In genomic region chr4:109406486-109407175, GRCm38 (mm10) we compare ENCODE assay signal across 8 mouse cellular contexts. TPM values are rescaled to one million over a fixed set of nuclear protein-coding genes. Genes with fewer than 3 reads are reported as not detected.
A peak's percentile ranks its signal among the peaks of the same experiment; 100 is the strongest.
DNase-seq lines count a peak whose midpoint lies in the region; ATAC-seq and TF ChIP-seq lines count a peak whose summit lies in the region.

Ttc39a (plus strand) TSS chr4:109406623.

- peak within 1 kb of the TSS; percentile 99 for H3K4me2 ChIP-seq in liver, postnatal 0 days (ENCODE audit: low read depth, low read length)
- peak within 1 kb of the TSS; percentile 98 for H3K4me2 ChIP-seq in neural tube, embryonic 14.5 days (ENCODE audit: low read depth, low read length)

- no peaks in the 10 kb centered on the region for H3K36me3 ChIP-seq in spleen, adult 2 months (ENCODE audit: control insufficient read depth, insufficient read depth, low read length)
- peaks cover 8% of the 10 kb centered on the region; the same call in 1 of the 2 replicates for H3K36me3 ChIP-seq in liver, postnatal 0 days (replicated peaks; ENCODE audit: insufficient read depth, low read length)
- H3K36me3 ChIP-seq in neural tube, embryonic 14.5 days (ENCODE audit: control insufficient read depth, insufficient read depth, low read length): no peaks in the 10 kb centered on the region

- H3K9ac ChIP-seq in liver, postnatal 0 days (replicated peaks): peak within 1 kb of the TSS; percentile 82
- H3K9ac ChIP-seq in neural tube, embryonic 14.5 days (replicated peaks; ENCODE audit: low read depth, low read length): peak within 1 kb of the TSS; percentile 78

- H3K9me3 ChIP-seq in liver, postnatal 0 days (ENCODE audit: low read length): no peaks in the 10 kb centered on the region
- H3K9me3 ChIP-seq in neural tube, embryonic 14.5 days (ENCODE audit: control insufficient read depth, low read length): no peaks in the 10 kb centered on the region

- H3K4me3 ChIP-seq in spleen, adult 2 months (ENCODE audit: extremely low read depth, insufficient read depth, insufficient read length): peak within 1 kb of the TSS; percentile 41
- H3K4me3 ChIP-seq in cortical plate, adult 2 months (ENCODE audit: insufficient read depth, low read length): peak within 1 kb of the TSS; percentile 44
- H3K4me3 ChIP-seq in liver, postnatal 0 days (ENCODE audit: low read depth, low read length): peak within 1 kb of the TSS; percentile 68
- H3K4me3 ChIP-seq in neural tube, embryonic 14.5 days (ENCODE audit: low read depth, low read length): peak within 1 kb of the TSS; percentile 56

- H3K27me3 ChIP-seq in spleen, adult 2 months (ENCODE audit: control insufficient read depth, insufficient read depth, low read length): peaks cover 7% of the 10 kb centered on the region; the same call in 1 of the 2 replicates
- H3K27me3 ChIP-seq in liver, postnatal 0 days (ENCODE audit: insufficient read depth, low read length): no peaks in the 10 kb centered on the region
- H3K27me3 ChIP-seq in neural tube, embryonic 14.5 days (ENCODE audit: control insufficient read depth, insufficient read depth, low read length): no peaks in the 10 kb centered on the region

- H3K27ac ChIP-seq in spleen, adult 2 months (ENCODE audit: insufficient read depth, low read length): no peak within 1 kb of the TSS
- H3K27ac ChIP-seq in cortical plate, adult 2 months (ENCODE audit: insufficient read depth, low read length): no peak within 1 kb of the TSS
- H3K27ac ChIP-seq in liver, postnatal 0 days (ENCODE audit: low read depth): peak within 1 kb of the TSS; percentile 88
- no peak within 1 kb of the TSS for H3K27ac ChIP-seq in neural tube, embryonic 14.5 days (ENCODE audit: low read depth, low read length)

- no peak for TF ChIP-seq POLR2A in spleen, adult 2 months (IDR thresholded peaks at IDR 0.05; ENCODE audit: low read depth, low read length)
- TF ChIP-seq POLR2A in cortical plate, adult 2 months (IDR thresholded peaks at IDR 0.05; ENCODE audit: extremely low read depth, insufficient read depth, low read length): no peak

- no peak; the same call in 1 of the 2 replicates for TF ChIP-seq EP300 in liver, postnatal 0 days (IDR thresholded peaks at IDR 0.05; ENCODE audit: low read depth)

- peak; percentile 47 for ATAC-seq in liver, postnatal 0 days
- peak; percentile 67 for ATAC-seq in neural tube, embryonic 14.5 days (ENCODE audit: low read depth)

- no peaks in the 10 kb centered on the region; the same call in 1 of the 2 replicates for H3K4me1 ChIP-seq in spleen, adult 2 months (ENCODE audit: control insufficient read depth, insufficient read depth, insufficient read length)
- H3K4me1 ChIP-seq in cortical plate, adult 2 months (ENCODE audit: control insufficient read depth, insufficient read depth, low read length): no peaks in the 10 kb centered on the region
- H3K4me1 ChIP-seq in liver, postnatal 0 days (ENCODE audit: insufficient read depth): peaks cover 36% of the 10 kb centered on the region
- peaks cover 9% of the 10 kb centered on the region for H3K4me1 ChIP-seq in neural tube, embryonic 14.5 days (ENCODE audit: control insufficient read depth, insufficient read depth, low read length)

- TF ChIP-seq CTCF in spleen, adult 2 months (IDR thresholded peaks at IDR 0.05; ENCODE audit: extremely low read depth, insufficient read depth, insufficient read length, insufficient replicate concordance): no peak
- no peak for TF ChIP-seq CTCF in cortical plate, adult 2 months (IDR thresholded peaks at IDR 0.05; ENCODE audit: extremely low read depth, insufficient read depth, low read length)
- TF ChIP-seq CTCF in liver, postnatal 0 days (IDR thresholded peaks at IDR 0.05; ENCODE audit: low read depth): no peak

- 2% methylated on average over 56 of the region's 56 CpGs for WGBS in spleen, adult 2 months
- WGBS in liver, postnatal 0 days (ENCODE audit: insufficient replicate concordance): 2% methylated on average over 43 of the region's 56 CpGs
- under 1% methylated on average over 45 of the region's 56 CpGs for WGBS in neural tube, embryonic 14.5 days

- DNase-seq in spleen, adult 2 months (ENCODE audit: low read depth in 1 of 2, low spot score in 2 of 2): no peak
- DNase-seq in spleen, adult 18-20 months: no peak
- DNase-seq in heart, adult 18-20 months: peak; percentile 36 to 64
- DNase-seq in kidney, adult 18-20 months: peak; percentile 47
- DNase-seq in liver, postnatal 0 days: peak; percentile 72
- no peak for DNase-seq in layer of hippocampus, adult 8-10 months (ENCODE audit: low spot score in 2 of 2)

RNA-seq across cellular contexts. Expression of gene Ttc39a, which starts in this region (rescaled TPM):
- 4.3 and 5.5 TPM in 2 replicates for polyA plus RNA-seq in spleen, adult 2 months (2012; rRNA removed)
- polyA plus RNA-seq in cortical plate, adult 2 months (2012; rRNA removed): 4.0 and 5.0 TPM in 2 replicates
- total RNA-seq in heart, adult 18-20 months (2021): 1 to 10 TPM; 1.7 to 2.1 TPM
- 5.0 and 5.4 TPM in 2 replicates for polyA plus RNA-seq in liver, postnatal 0 days (2015; fragmentation: Nextera tagmentation; extraction: Ambion mirVana)
- 3.2 and 4.9 TPM in 2 replicates for polyA plus RNA-seq in neural tube, embryonic 14.5 days (2014; fragmentation: Nextera tagmentation; extraction: Ambion mirVana)
- 1 to 10 TPM; 2.2 to 2.7 (median 2.6) TPM for total RNA-seq in layer of hippocampus, adult 8-10 months (2022)

Comparison
In these comparisons a context has a peak if more than half of its experiments do, and no peak if none do; other contexts are left out.
1. DNase-seq: peak in heart, adult 18-20 months (2 of 2), kidney, adult 18-20 months (single experiment) and liver, postnatal 0 days (single experiment); none in spleen, adult 2 months (0 of 2), spleen, adult 18-20 months (0 of 2) and layer of hippocampus, adult 8-10 months (0 of 2).
2. Peak in every context shown above with its lines, with median percentiles within 50 percentile points of each other: H3K4me3 ChIP-seq.